Mouse (Mus musculus) MEL (cell line): ENCODE measurements at regions not wholly inside any gene's neighbourhood (a gene's known extent, or its start where the extent isn't known, plus 50 kb on each side); places are given as distances from the start of the nearest gene placed in this dataset.
A peak's percentile ranks its signal among the peaks of the same experiment; 100 is the strongest.

ENCODE experiments used
- DNase-seq: peaks from one replicate; pipeline ENCODE4 v3.0.0; 2011; ENCODE audit warnings: low read depth, low spot score
- H3K27ac ChIP-seq: 2 replicates; pipeline ENCODE4 v1.5.1; 2012; ENCODE audit warnings: low read depth, mild to moderate bottlenecking, control low read depth, low read length, moderate library complexity; ENCODE audit not compliant: control insufficient read depth
- H3K27me3 ChIP-seq, 2 experiments: fragments of 150-350 bp in 1 of 2; sonication (generic) in 1 of 2; 2 replicates each; pipeline ENCODE4 v1.6.1; 2012; ENCODE audit warnings: low read length in 2 of 2, mild to moderate bottlenecking in 2 of 2, improper control_type of control experiment in 1 of 2, moderate library complexity in 1 of 2; ENCODE audit not compliant: insufficient read depth in 2 of 2, control insufficient read depth in 1 of 2
- H3K36me3 ChIP-seq, 2 experiments: 2 replicates each; pipeline ENCODE4 v1.6.1; 2012 to 2014; ENCODE audit warnings: low read length in 2 of 2, improper control_type of control experiment in 1 of 2, inconsistent platforms in 1 of 2, mild to moderate bottlenecking in 1 of 2; ENCODE audit not compliant: insufficient read depth in 2 of 2, control insufficient read depth in 1 of 2
- H3K4me1 ChIP-seq, 2 experiments: fragments of 150-350 bp in 1 of 2; sonication (generic) in 1 of 2; 2 replicates each; pipeline ENCODE4 v1.6.1; 2012; ENCODE audit warnings: low read length in 2 of 2, improper control_type of control experiment in 1 of 2, mild to moderate bottlenecking in 1 of 2; ENCODE audit not compliant: insufficient read depth in 2 of 2, control insufficient read depth in 1 of 2
- H3K4me3 ChIP-seq, 2 experiments: fragments of 150-350 bp in 1 of 2; sonication (generic) in 1 of 2; 2 replicates each; pipeline ENCODE4 v1.5.1; 2012; ENCODE audit warnings: low read depth in 2 of 2, low read length in 2 of 2, mild to moderate bottlenecking in 2 of 2, moderate library complexity in 2 of 2, control low read depth in 1 of 2, improper control_type of control experiment in 1 of 2; ENCODE audit not compliant: control insufficient read depth in 1 of 2, insufficient read depth in 1 of 2
- H3K79me2 ChIP-seq: 2 replicates; pipeline ENCODE4 v1.6.1; 2012; ENCODE audit warnings: mild to moderate bottlenecking, low read length, moderate library complexity; ENCODE audit not compliant: control insufficient read depth, poor library complexity, insufficient read depth
- H3K9ac ChIP-seq: 2 replicates; pipeline ENCODE4 v1.6.1; 2012; ENCODE audit warnings: low read depth, mild to moderate bottlenecking, control low read depth, low read length, moderate library complexity; ENCODE audit not compliant: control insufficient read depth, poor library complexity, severe bottlenecking
- H3K9me3 ChIP-seq: fragments of 150-350 bp; sonication (generic); replicated peaks from 2 replicates; pipeline ENCODE4 v1.6.1; 2012; ENCODE audit warnings: mild to moderate bottlenecking, low read length, improper control_type of control experiment, moderate library complexity; ENCODE audit not compliant: insufficient read depth
- BHLHE40 ChIP-seq: IDR thresholded peaks from 2 replicates; pipeline ENCODE4 v1.6.1; 2012; ENCODE audit warnings: low read depth, mild to moderate bottlenecking, inconsistent platforms, low read length, improper control_type of control experiment, borderline replicate concordance
- CHD1 ChIP-seq: IDR thresholded peaks from 2 replicates; pipeline ENCODE4 v1.6.1; 2012; ENCODE audit warnings: low read depth, mild to moderate bottlenecking, inconsistent platforms, low read length, improper control_type of control experiment
- CHD2 ChIP-seq: IDR thresholded peaks from 2 replicates; pipeline ENCODE4 v1.6.1; 2011; ENCODE audit warnings: low read length, improper control_type of control experiment
- E2F4 ChIP-seq: IDR thresholded peaks from 2 replicates; pipeline ENCODE4 v1.6.1; 2011; ENCODE audit warnings: low read depth, low read length, improper control_type of control experiment, borderline replicate concordance
- ELF1 ChIP-seq: IDR thresholded peaks from 2 replicates; pipeline ENCODE4 v1.6.1; 2014; ENCODE audit warnings: low read depth, mild to moderate bottlenecking, inconsistent platforms, low read length, improper control_type of control experiment, moderate library complexity
- GABPA ChIP-seq: IDR thresholded peaks from 2 replicates; pipeline ENCODE4 v1.6.1; 2012; ENCODE audit warnings: low read depth, mild to moderate bottlenecking, inconsistent platforms, low read length, improper control_type of control experiment, moderate library complexity
- GATA1 ChIP-seq: IDR thresholded peaks from 2 replicates; pipeline ENCODE4 v1.6.1; 2011; ENCODE audit warnings: low read depth, low read length, improper control_type of control experiment
- HCFC1 ChIP-seq: IDR thresholded peaks from 2 replicates; pipeline ENCODE4 v1.6.1; 2012; ENCODE audit warnings: low read depth, mild to moderate bottlenecking, inconsistent platforms, low read length, improper control_type of control experiment, moderate library complexity
- JUND ChIP-seq: IDR thresholded peaks from 2 replicates; pipeline ENCODE4 v1.6.1; 2011; ENCODE audit warnings: low read depth, mild to moderate bottlenecking, improper control_type of control experiment, low read length
- KAT2A ChIP-seq: conservative IDR thresholded peaks from 2 replicates; pipeline ENCODE4 v1.6.1; 2012; ENCODE audit warnings: low read depth, low read length, improper control_type of control experiment, inconsistent platforms
- MAX ChIP-seq: IDR thresholded peaks from 2 replicates; pipeline ENCODE4 v1.6.1; 2011; ENCODE audit warnings: low read length, improper control_type of control experiment
- MAZ ChIP-seq: IDR thresholded peaks from 2 replicates; pipeline ENCODE4 v1.6.1; 2012; ENCODE audit warnings: low read depth, mild to moderate bottlenecking, inconsistent platforms, low read length, improper control_type of control experiment
- MEF2A ChIP-seq: IDR thresholded peaks from 2 replicates; pipeline ENCODE4 v1.6.1; 2014; ENCODE audit warnings: low read depth, mild to moderate bottlenecking, inconsistent platforms, low read length, improper control_type of control experiment; ENCODE audit not compliant: poor library complexity, insufficient replicate concordance, severe bottlenecking; ENCODE audit errors: extremely low read depth
- MYB ChIP-seq: IDR thresholded peaks from 2 replicates; pipeline ENCODE4 v1.6.1; 2011; ENCODE audit warnings: mild to moderate bottlenecking, low read depth, low read length, improper control_type of control experiment
- MYC ChIP-seq: IDR thresholded peaks from 2 replicates; pipeline ENCODE4 v1.6.1; 2011; ENCODE audit warnings: low read depth, mild to moderate bottlenecking, low read length, improper control_type of control experiment, moderate library complexity
- POLR2A ChIP-seq, 2 experiments: IDR thresholded peaks; 2 replicates each; pipeline ENCODE4 v1.6.1; 2011 to 2012; ENCODE audit warnings: low read length in 2 of 2, mild to moderate bottlenecking in 2 of 2, control low read depth in 1 of 2, improper control_type of control experiment in 1 of 2, low read depth in 1 of 2, moderate library complexity in 1 of 2; ENCODE audit not compliant: control insufficient read depth in 1 of 2, insufficient read depth in 1 of 2, poor library complexity in 1 of 2
- POLR2AphosphoS5 ChIP-seq: IDR thresholded peaks from 2 replicates; pipeline ENCODE4 v1.6.1; 2012; ENCODE audit warnings: low read depth, borderline replicate concordance, mild to moderate bottlenecking, inconsistent platforms, low read length, moderate library complexity, mixed read lengths
- SMC3 ChIP-seq: IDR thresholded peaks from 2 replicates; pipeline ENCODE4 v1.6.1; 2011; ENCODE audit warnings: low read depth, low read length, improper control_type of control experiment
- TAL1 ChIP-seq: IDR thresholded peaks from 2 replicates; pipeline ENCODE4 v1.6.1; 2012; ENCODE audit warnings: mild to moderate bottlenecking, inconsistent platforms, low read length, moderate library complexity, mixed read lengths
- TBP ChIP-seq: IDR thresholded peaks from 2 replicates; pipeline ENCODE4 v1.8.0; 2011; ENCODE audit warnings: low read depth, low read length, improper control_type of control experiment
- UBTF ChIP-seq: IDR thresholded peaks from 2 replicates; pipeline ENCODE4 v1.6.1; 2012; ENCODE audit warnings: low read depth, mild to moderate bottlenecking, inconsistent platforms, low read length, improper control_type of control experiment, moderate library complexity, borderline replicate concordance; ENCODE audit not compliant: insufficient read depth
- USF1 ChIP-seq: IDR thresholded peaks from 2 replicates; pipeline ENCODE4 v1.6.1; 2014; ENCODE audit warnings: low read depth, mild to moderate bottlenecking, inconsistent platforms, low read length, improper control_type of control experiment, moderate library complexity
- ZC3H11A ChIP-seq: IDR thresholded peaks from 2 replicates; pipeline ENCODE4 v1.6.1; 2012; ENCODE audit warnings: low read depth, mild to moderate bottlenecking, inconsistent platforms, low read length, improper control_type of control experiment
- ZKSCAN1 ChIP-seq: IDR thresholded peaks from 2 replicates; pipeline ENCODE4 v1.6.1; 2012; ENCODE audit warnings: low read depth, mild to moderate bottlenecking, inconsistent platforms, low read length, improper control_type of control experiment, moderate library complexity
- ZMIZ1 ChIP-seq: IDR thresholded peaks from 2 replicates; pipeline ENCODE4 v1.6.1; 2012; ENCODE audit warnings: low read depth, mild to moderate bottlenecking, inconsistent platforms, low read length, improper control_type of control experiment, moderate library complexity

GRCm38 (mm10) chr1:38724631-38725030, 59.9 kb upstream of the Aff3 start:
- TF ChIP-seq CHD1 (no peak), GATA1 (no peak), BHLHE40 (no peak), E2F4 (no peak), TAL1 (no peak), ZMIZ1 (no peak), POLR2AphosphoS5 (no peak), HCFC1 (no peak), MYB (no peak)
- TF ChIP-seq, all 39 proteins: peak for 0
- Histone ChIP-seq H3K36me3 (no peaks in the 10 kb centered on the region; a peak in 1 of 4 replicates), H3K4me1 (peaks cover 0 to 3% of the 10 kb centered on the region in 2 experiments; a peak in 1 of 4 replicates), H3K27me3 (no peaks in the 10 kb centered on the region), H3K9ac (no peak overlapping the region), H3K9me3 (no peaks in the 10 kb centered on the region), H3K27ac (no peak overlapping the region), H3K4me3 (no peak overlapping the region), H3K79me2 (no peaks in the 10 kb centered on the region)
- peak; percentile 28 for DNase-seq

- Histone ChIP-seq H3K27me3 (no peaks in the 10 kb centered on the region), H3K27ac (no peak overlapping the region), H3K36me3 (no peaks in the 10 kb centered on the region; a peak in 1 of 4 replicates), H3K9ac (no peak overlapping the region), H3K4me1 (peaks cover 0 to 3% of the 10 kb centered on the region in 2 experiments; a peak in 1 of 4 replicates), H3K4me3 (no peak overlapping the region), H3K9me3 (no peaks in the 10 kb centered on the region), H3K79me2 (no peaks in the 10 kb centered on the region)
- no peak for TF ChIP-seq MYB
- TF ChIP-seq KAT2A: no peak
- TF ChIP-seq JUND: no peak
- TF ChIP-seq POLR2A (IDR thresholded peaks at IDR 0.05; ENCODE audit: control insufficient read depth in 1 of 2, insufficient read depth in 1 of 2, low read depth in 1 of 2, low read length in 2 of 2, poor library complexity in 1 of 2): no peak
- no peak for TF ChIP-seq ZKSCAN1
- no peak for TF ChIP-seq MAZ
- TF ChIP-seq USF1: no peak
- TF ChIP-seq MAX: no peak
- no peak for TF ChIP-seq MEF2A
- TF ChIP-seq GABPA: no peak
- TF ChIP-seq UBTF: no peak
- TF ChIP-seq SMC3: no peak
- no peak for TF ChIP-seq ZC3H11A
- no peak for TF ChIP-seq CHD2
- no peak for TF ChIP-seq ELF1
- TF ChIP-seq MYC: no peak
- TF ChIP-seq TBP: no peak
- no peak for DNase-seq
These were observed 57.4 kb upstream of the Aff3 start for GRCm38 (mm10) chr1:38722155-38722554.
